Mouse (Mus musculus) heart, embryonic 13.5 days (tissue): ENCODE measurements around the gene Rnf43. TPM values are rescaled to one million over a fixed set of nuclear protein-coding genes. Genes with fewer than 3 reads are reported as not detected.

Source experiments
- ATAC-seq: fragments of 200-750 bp; cut with Nextera tagmentation; 2 replicates; pipeline ENCODE4 v1.8.0; 2017; ENCODE audit warnings: moderate TSS enrichment; ENCODE audit not compliant: insufficient number of reproducible peaks, low FRiP score, low TSS enrichment; ENCODE audit errors: extremely low read depth
- H3K27ac ChIP-seq: fragments of 300-500 bp; sonication (generic); replicated peaks from 2 replicates; pipeline ENCODE4 v1.5.1; 2015; ENCODE audit warnings: moderate library complexity, mild to moderate bottlenecking, inconsistent platforms
- H3K27me3 ChIP-seq: fragments of 300-500 bp; sonication (generic); replicated peaks from 2 replicates; pipeline ENCODE4 v1.6.1; 2015; ENCODE audit warnings: mild to moderate bottlenecking, inconsistent platforms
- H3K36me3 ChIP-seq: fragments of 300-500 bp; sonication (generic); 2 replicates; pipeline ENCODE4 v1.6.1; 2015; ENCODE audit warnings: mild to moderate bottlenecking, inconsistent platforms
- H3K4me1 ChIP-seq: fragments of 300-500 bp; sonication (generic); 2 replicates; pipeline ENCODE4 v1.6.1; 2015; ENCODE audit warnings: inconsistent platforms
- H3K4me2 ChIP-seq: fragments of 300-500 bp; sonication (generic); 2 replicates; pipeline ENCODE4 v1.6.1; 2015; ENCODE audit warnings: inconsistent platforms, mild to moderate bottlenecking, moderate library complexity
- H3K4me3 ChIP-seq: fragments of 300-500 bp; sonication (generic); 2 replicates; pipeline ENCODE4 v1.5.1; 2015; ENCODE audit warnings: moderate library complexity, mild to moderate bottlenecking, inconsistent platforms
- H3K9ac ChIP-seq: fragments of 300-500 bp; sonication (generic); 2 replicates; pipeline ENCODE4 v1.6.1; 2015; ENCODE audit warnings: inconsistent platforms, mild to moderate bottlenecking, moderate library complexity
- H3K9me3 ChIP-seq: fragments of 300-500 bp; sonication (generic); 2 replicates; pipeline ENCODE4 v1.6.1; 2016; ENCODE audit warnings: inconsistent platforms
- WGBS: fragments of 180-500 bp; shearing (Covaris S2); methylation state at CpG from one replicate; pipeline ENCODE4 v1.1.7; 2015; ENCODE audit warnings: mixed read lengths; 5-methylcytosine and 5-hydroxymethylcytosine counted together
- polyA plus RNA-seq: library from polyadenylated mRNA; unstranded; fragments of >200 nt; fragmentation: Nextera tagmentation; extraction: Ambion mirVana; gene quantifications from 2 replicates; pipeline ENCODE4 v1.2.1, GENCODE M21; 2015

The Rnf43 gene
- polyA plus RNA-seq, 1 experiment from 2014 or later: 1.6 TPM

DNA sequence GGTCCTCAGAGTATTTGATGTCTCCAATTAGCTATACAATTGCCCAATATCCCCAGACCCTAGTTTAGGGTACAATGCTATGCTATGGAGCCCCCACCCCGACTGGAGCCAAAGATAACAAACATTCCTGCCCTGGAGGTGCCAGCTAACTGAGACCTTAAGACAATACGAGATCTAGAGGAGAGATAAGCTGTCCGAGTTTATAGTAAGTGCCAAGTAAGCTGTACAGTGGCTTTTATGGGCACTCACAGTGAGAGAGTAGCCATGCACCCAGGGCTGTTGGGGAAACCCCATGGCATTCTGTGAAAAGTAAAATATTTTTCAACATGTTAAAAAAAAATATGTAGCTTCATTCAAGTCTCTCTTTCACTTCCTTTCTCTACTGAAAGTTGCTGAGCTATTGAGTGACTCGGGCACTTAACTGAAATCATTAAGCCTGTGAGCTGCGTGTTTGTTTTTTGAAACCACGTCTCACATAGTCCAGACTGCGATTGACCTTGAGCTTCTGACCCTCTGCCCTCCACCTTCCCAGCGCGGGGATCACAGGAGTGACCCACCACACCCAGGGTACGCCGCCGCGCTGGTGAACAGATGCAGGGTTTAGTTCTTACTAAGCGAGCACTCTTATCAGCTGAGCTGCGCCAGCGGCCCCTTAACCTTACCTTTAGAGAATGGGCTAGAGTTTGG lies 27.7 kb downstream of the Rnf43 start:
- no peaks in the 10 kb centered on the region for H3K36me3 ChIP-seq
- peak overlapping the region; percentile 77 for H3K27ac ChIP-seq
- H3K4me2 ChIP-seq: peak overlapping the region; percentile 46
- peaks cover 38% of the 10 kb centered on the region for H3K4me1 ChIP-seq
- ATAC-seq: no peak
- H3K9me3 ChIP-seq: no peaks in the 10 kb centered on the region
- H3K9ac ChIP-seq: 0 out of 2 replicates have a peak overlapping the region, but pooled peaks have one; percentile 8
- WGBS: 53% methylated on average over 16 of the region's 16 CpGs
- H3K27me3 ChIP-seq: no peaks in the 10 kb centered on the region
- no peak overlapping the region for H3K4me3 ChIP-seq

- Histone ChIP-seq H3K9ac (no peak overlapping the region), H3K36me3 (no peaks in the 10 kb centered on the region), H3K27ac (no peak overlapping the region), H3K4me3 (no peak overlapping the region), H3K4me2 (no peak overlapping the region), H3K9me3 (no peaks in the 10 kb centered on the region), H3K4me1 (peaks cover 7% of the 10 kb centered on the region), H3K27me3 (no peaks in the 10 kb centered on the region)
- no peak for ATAC-seq
- 64% methylated on average over 14 of the region's 14 CpGs for WGBS
Observed at GRCm38 (mm10) chr11:87697131-87697682, 34.7 kb downstream of the Rnf43 start.

- ATAC-seq: no peak
- WGBS: 87% methylated on average over 4 of the region's 4 CpGs
- H3K4me2 ChIP-seq: no peak overlapping the region
- H3K27ac ChIP-seq: no peak overlapping the region
- H3K4me3 ChIP-seq: no peak overlapping the region
- no peak overlapping the region for H3K9ac ChIP-seq
- H3K9me3 ChIP-seq: no peaks in the 10 kb centered on the region
- H3K4me1 ChIP-seq: peaks cover 7% of the 10 kb centered on the region
- H3K27me3 ChIP-seq: no peaks in the 10 kb centered on the region
- H3K36me3 ChIP-seq: no peaks in the 10 kb centered on the region
Observed at GRCm38 (mm10) chr11:87698126-87698525, 35.6 kb downstream of the Rnf43 start.

DNA sequence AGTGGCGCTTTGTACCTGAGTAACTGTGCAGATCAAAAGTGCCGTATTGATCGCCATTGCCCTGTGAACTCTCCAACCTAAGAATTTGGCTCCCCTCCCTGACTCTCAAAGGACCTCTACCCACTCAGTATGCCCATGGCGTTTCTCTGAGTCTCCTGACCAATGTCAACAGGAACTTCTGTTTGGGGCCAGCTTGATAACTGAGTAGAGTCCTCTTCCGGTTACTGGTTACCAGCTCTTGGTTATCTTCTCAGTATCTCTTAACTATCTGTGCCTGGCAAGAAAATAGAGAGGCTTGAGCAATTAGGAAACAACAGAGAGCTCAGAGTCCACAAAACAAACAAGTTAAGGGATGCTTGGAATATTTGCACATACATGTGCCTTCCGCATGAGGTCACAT lies 38.6 kb downstream of the Rnf43 start:
- Histone ChIP-seq H3K4me2 (no peak overlapping the region), H3K9me3 (no peaks in the 10 kb centered on the region), H3K4me1 (peaks cover 7% of the 10 kb centered on the region), H3K9ac (no peak overlapping the region), H3K36me3 (no peaks in the 10 kb centered on the region), H3K27ac (no peak overlapping the region), H3K27me3 (no peaks in the 10 kb centered on the region), H3K4me3 (no peak overlapping the region)
- WGBS: 73% methylated on average over 6 of the region's 6 CpGs
- no peak for ATAC-seq

- Histone ChIP-seq H3K27ac (no peak overlapping the region), H3K9ac (no peak overlapping the region), H3K4me1 (peaks cover 7% of the 10 kb centered on the region), H3K27me3 (no peaks in the 10 kb centered on the region), H3K9me3 (no peaks in the 10 kb centered on the region), H3K36me3 (no peaks in the 10 kb centered on the region), H3K4me2 (no peak overlapping the region), H3K4me3 (no peak overlapping the region)
- WGBS: 66% methylated on average over 14 of the region's 14 CpGs
- ATAC-seq: no peak
Observed at GRCm38 (mm10) chr11:87701877-87702620, 39.5 kb downstream of the Rnf43 start.

GRCm38 (mm10) chr11:87703654-87704053 lies 41.1 kb downstream of the Rnf43 start:
- H3K9ac ChIP-seq: no peak overlapping the region
- WGBS: 86% methylated on average over 5 of the region's 5 CpGs
- H3K4me2 ChIP-seq: no peak overlapping the region
- ATAC-seq: no peak
- H3K4me1 ChIP-seq: peaks cover 5% of the 10 kb centered on the region; the same call in 1 of the 2 replicates
- no peaks in the 10 kb centered on the region for H3K9me3 ChIP-seq
- peaks cover 10% of the 10 kb centered on the region; the same call in 1 of the 2 replicates for H3K27me3 ChIP-seq
- no peak overlapping the region for H3K4me3 ChIP-seq
- H3K27ac ChIP-seq: no peak overlapping the region
- H3K36me3 ChIP-seq: no peaks in the 10 kb centered on the region

DNA sequence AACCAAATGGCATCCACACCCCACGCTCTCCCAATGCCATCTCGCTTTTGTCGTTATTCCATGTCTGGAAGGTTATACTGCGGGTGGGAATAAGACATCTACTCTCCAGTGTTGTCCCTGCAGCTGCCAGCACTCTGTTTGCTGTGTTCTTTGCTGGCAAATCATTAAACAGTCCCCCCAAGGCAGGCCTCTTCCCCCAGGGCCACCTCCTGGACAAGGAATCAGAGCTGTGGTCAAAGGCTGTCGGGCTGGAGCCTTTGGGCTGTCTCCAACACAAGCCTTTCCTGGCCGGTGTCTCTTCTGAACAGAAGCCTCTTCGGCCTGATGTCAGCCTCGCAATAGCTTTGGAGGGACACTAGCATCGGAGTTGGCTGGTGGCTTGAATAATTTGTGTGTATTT lies 41.8 kb downstream of the Rnf43 start:
- H3K4me3 ChIP-seq: no peak overlapping the region
- peaks cover 16% of the 10 kb centered on the region; the same call in 1 of the 2 replicates for H3K27me3 ChIP-seq
- ATAC-seq: no peak
- H3K4me1 ChIP-seq: peaks cover 10% of the 10 kb centered on the region
- WGBS: 81% methylated on average over 9 of the region's 9 CpGs
- no peaks in the 10 kb centered on the region for H3K36me3 ChIP-seq
- H3K9me3 ChIP-seq: no peaks in the 10 kb centered on the region
- no peak overlapping the region for H3K27ac ChIP-seq
- H3K9ac ChIP-seq: no peak overlapping the region
- no peak overlapping the region for H3K4me2 ChIP-seq

DNA sequence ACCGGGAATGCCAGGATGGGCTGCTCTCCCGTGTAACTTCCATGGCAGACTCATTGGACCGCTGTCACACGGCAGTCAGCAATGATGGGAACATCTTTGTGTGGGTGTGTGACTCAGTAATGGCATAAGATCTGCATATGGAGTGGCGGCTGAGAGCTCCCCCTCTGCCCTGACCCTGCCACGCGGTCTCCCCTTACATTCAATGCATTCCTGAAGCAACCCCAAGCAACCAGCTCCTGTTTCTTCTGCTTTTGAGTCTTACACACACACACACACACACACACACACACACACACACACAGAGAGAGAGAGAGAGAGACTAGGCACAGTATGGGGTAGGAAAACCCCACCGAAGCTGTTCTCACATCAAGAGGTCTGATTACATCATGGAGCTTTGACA lies 45.0 kb downstream of the Rnf43 start:
- H3K27ac ChIP-seq: no peak overlapping the region
- H3K9me3 ChIP-seq: no peaks in the 10 kb centered on the region
- H3K27me3 ChIP-seq: peaks cover 41% of the 10 kb centered on the region
- H3K4me2 ChIP-seq: no peak overlapping the region
- H3K4me1 ChIP-seq: peaks cover 21% of the 10 kb centered on the region
- no peak for ATAC-seq
- WGBS: 62% methylated on average over 8 of the region's 8 CpGs
- no peak overlapping the region for H3K4me3 ChIP-seq
- no peaks in the 10 kb centered on the region for H3K36me3 ChIP-seq
- no peak overlapping the region for H3K9ac ChIP-seq

DNA sequence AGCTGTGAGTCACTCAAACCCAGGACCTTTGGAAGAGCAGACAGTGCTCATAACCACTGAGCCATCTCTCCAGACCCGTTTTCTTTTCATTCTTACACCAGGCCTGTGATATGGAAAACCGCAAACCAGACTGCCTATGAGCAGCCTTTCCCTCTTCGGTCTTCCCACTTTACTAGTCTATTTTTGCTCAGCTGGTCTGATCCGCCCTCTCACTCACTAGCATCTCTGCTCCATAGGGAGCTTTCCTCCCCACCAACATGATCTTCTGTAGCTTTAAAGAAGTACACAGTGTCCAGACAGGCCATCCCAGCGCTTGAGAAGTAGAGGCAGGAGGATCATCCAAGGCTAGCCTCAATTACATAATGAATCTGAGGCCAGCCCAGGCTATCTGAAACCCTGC lies 46.5 kb downstream of the Rnf43 start:
- Histone ChIP-seq H3K27ac (no peak overlapping the region), H3K4me2 (no peak overlapping the region; the same call in 1 of the 2 replicates)
- no peak for ATAC-seq

GRCm38 (mm10) chr11:87709513-87710261 lies 47.2 kb downstream of the Rnf43 start:
- peak overlapping the region; percentile 75 for H3K4me2 ChIP-seq
- no peak for ATAC-seq
- H3K4me3 ChIP-seq: peak overlapping the region; percentile 44
- WGBS: 10% methylated on average over 21 of the region's 21 CpGs
- H3K4me1 ChIP-seq: peaks cover 21% of the 10 kb centered on the region
- no peak overlapping the region for H3K27ac ChIP-seq
- peak overlapping the region; percentile 74 for H3K9ac ChIP-seq
- H3K36me3 ChIP-seq: no peaks in the 10 kb centered on the region
- H3K27me3 ChIP-seq: peaks cover 41% of the 10 kb centered on the region
- H3K9me3 ChIP-seq: no peaks in the 10 kb centered on the region

More for the DNA sequence above, 46.5 kb downstream of the Rnf43 start:
- H3K4me3 ChIP-seq: no peak overlapping the region
- H3K9me3 ChIP-seq: no peaks in the 10 kb centered on the region
- no peak overlapping the region for H3K9ac ChIP-seq
- no peaks in the 10 kb centered on the region for H3K36me3 ChIP-seq
- H3K27me3 ChIP-seq: peaks cover 41% of the 10 kb centered on the region
- peaks cover 21% of the 10 kb centered on the region for H3K4me1 ChIP-seq
- WGBS: 57% methylated on average over 5 of the region's 5 CpGs

GRCm38 (mm10) chr11:87710262-87710615 lies 47.7 kb downstream of the Rnf43 start:
- Histone ChIP-seq H3K36me3 (no peaks in the 10 kb centered on the region), H3K27ac (no peak overlapping the region), H3K4me2 (peak overlapping the region; percentile 75), H3K9me3 (no peaks in the 10 kb centered on the region), H3K9ac (peak overlapping the region; percentile 74), H3K4me1 (peaks cover 21% of the 10 kb centered on the region), H3K4me3 (peak overlapping the region; percentile 44), H3K27me3 (peaks cover 41% of the 10 kb centered on the region)
- no peak for ATAC-seq
- WGBS: 48% methylated on average over 7 of the region's 7 CpGs
